Comparison of ENCODE assay signal across 8 mouse cellular contexts in genomic region chr7:16614171-16614887, GRCm38 (mm10). TPM values are rescaled to one million over a fixed set of nuclear protein-coding genes. Genes with fewer than 3 reads are reported as not detected.
DNase-seq lines count a peak whose midpoint lies in the region; ATAC-seq lines count a peak whose summit lies in the region.

No protein-coding gene starts in this region.

- no peak for ATAC-seq in cerebellum, adult (ENCODE audit: insufficient number of reproducible peaks, low FRiP score, low TSS enrichment)
- peak; percentile 3 for ATAC-seq in embryonic facial prominence, embryonic 11.5 days (replicated peaks; ENCODE audit: insufficient number of reproducible peaks, low FRiP score, low TSS enrichment, low read depth)

- H3K4me1 ChIP-seq in embryonic facial prominence, embryonic 11.5 days (ENCODE audit: control insufficient read depth, insufficient read depth, low read length) = peaks cover 5% of the 10 kb centered on the region

- no peaks in the 10 kb centered on the region for H3K9me3 ChIP-seq in embryonic facial prominence, embryonic 11.5 days (replicated peaks; ENCODE audit: control insufficient read depth, low read length)

- H3K9ac ChIP-seq in embryonic facial prominence, embryonic 11.5 days (replicated peaks; ENCODE audit: low read length) = peak overlapping the region; percentile 97

- H3K27me3 ChIP-seq in embryonic facial prominence, embryonic 11.5 days (ENCODE audit: control insufficient read depth, insufficient read depth, low read length) = no peaks in the 10 kb centered on the region

- H3K4me3 ChIP-seq in embryonic facial prominence, embryonic 11.5 days (ENCODE audit: low read depth, low read length) = peak overlapping the region; percentile 84

- H3K4me2 ChIP-seq in embryonic facial prominence, embryonic 11.5 days (ENCODE audit: low read depth, low read length) = peak overlapping the region; percentile 81

- WGBS in embryonic facial prominence, embryonic 11.5 days = 0% methylated on average over 12 of the region's 101 CpGs

- H3K36me3 ChIP-seq in embryonic facial prominence, embryonic 11.5 days (replicated peaks; ENCODE audit: control insufficient read depth, insufficient read depth, low read depth, low read length) = no peaks in the 10 kb centered on the region

- peak overlapping the region; percentile 99 for H3K27ac ChIP-seq in embryonic facial prominence, embryonic 11.5 days (replicated peaks; ENCODE audit: low read depth, low read length)

- DNase-seq in cerebellum, adult 11 months = peak; percentile 74
- peak; percentile 86 for DNase-seq in adrenal gland, adult 2 months
- peak; percentile 78 for DNase-seq in embryonic facial prominence, embryonic 11.5 days (ENCODE audit: low spot score)
- DNase-seq in heart, adult 8-10 months (ENCODE audit: low spot score) = peak; percentile 36
- DNase-seq in kidney, postnatal 14 days = peak; percentile 86
- DNase-seq in lung, postnatal 36 days = peak; percentile 44
- DNase-seq in right cerebral cortex, postnatal 36 days (ENCODE audit: low spot score in 2 of 2) = peak; percentile 30 to 49

RNA-seq across cellular contexts. Expression of gene Arhgap35, which starts 0.5 kb away (rescaled TPM):
- total RNA-seq in adrenal gland, adult 2 months (2021) = 10 to 100 TPM; 62.2 to 64.8 TPM
- 21.6 and 26.2 TPM in 2 replicates for polyA plus RNA-seq in adrenal gland, adult 2 months (2012; rRNA removed)
- 32.6 and 34.3 TPM in 2 replicates for polyA plus RNA-seq in embryonic facial prominence, embryonic 11.5 days (2014; fragmentation: Nextera tagmentation; extraction: Ambion mirVana)
- 10 to 100 TPM; 30.2 to 38.1 (median 35.6) TPM for total RNA-seq in heart, adult 8-10 months (2022)

Comparison
In these comparisons a context has a peak if more than half of its experiments do, and no peak if none do; other contexts are left out.
1. DNase-seq: peak in every context shown above with its lines; median percentile 86 in adrenal gland, adult 2 months; 86 in kidney, postnatal 14 days; 78 in embryonic facial prominence, embryonic 11.5 days; 74 in cerebellum, adult 11 months; 44 in lung, postnatal 36 days; 40 in right cerebral cortex, postnatal 36 days; 36 in heart, adult 8-10 months.